Mouse (Mus musculus) cerebellum, adult 8-10 months (tissue): ENCODE results near the gene Med6.

ENCODE experiments used
- DNase-seq: peaks from one replicate; pipeline ENCODE4 v3.0.0; 2022

Med6 gene

DNA sequence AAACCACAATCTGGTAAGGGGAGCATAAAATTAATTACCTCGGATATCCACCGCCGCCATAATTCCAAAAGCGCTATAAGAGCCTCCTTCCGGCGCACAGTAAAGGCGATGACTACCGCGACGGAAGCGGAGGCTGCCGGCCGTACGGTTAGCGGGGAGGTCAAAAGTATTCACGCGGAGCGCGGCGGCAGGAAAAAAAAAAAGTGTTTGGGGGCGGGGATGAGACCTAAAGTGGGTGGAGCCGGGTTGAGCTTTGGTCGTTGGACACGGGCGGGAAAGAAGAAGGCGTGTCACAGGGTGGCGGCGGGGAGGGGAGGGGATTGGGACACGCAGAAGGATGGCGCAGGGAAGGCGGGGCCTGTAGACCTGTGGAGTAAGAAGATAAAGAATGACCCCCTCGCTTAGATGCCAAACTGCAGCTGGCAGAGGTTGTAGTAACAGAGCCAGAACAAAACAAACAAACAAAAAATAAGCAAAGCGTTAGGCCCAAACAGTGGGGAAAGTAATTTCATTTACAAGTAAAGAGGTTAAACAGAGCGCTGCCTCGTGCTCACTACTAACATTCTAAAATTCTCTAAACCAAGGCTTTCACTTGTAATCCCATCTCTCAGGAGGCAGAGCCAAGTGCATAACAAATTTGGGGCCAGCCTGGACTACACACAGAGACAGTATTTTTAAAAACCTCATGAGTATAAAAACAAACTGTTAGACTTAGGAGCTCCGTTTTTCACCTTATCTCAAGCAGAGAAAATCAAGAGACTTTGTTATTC, at the start of gene Med6:
Med6 (minus strand) TSS at position 107 of the 770 bp plus-strand sequence.
- peak; percentile 91 for DNase-seq

DNA sequence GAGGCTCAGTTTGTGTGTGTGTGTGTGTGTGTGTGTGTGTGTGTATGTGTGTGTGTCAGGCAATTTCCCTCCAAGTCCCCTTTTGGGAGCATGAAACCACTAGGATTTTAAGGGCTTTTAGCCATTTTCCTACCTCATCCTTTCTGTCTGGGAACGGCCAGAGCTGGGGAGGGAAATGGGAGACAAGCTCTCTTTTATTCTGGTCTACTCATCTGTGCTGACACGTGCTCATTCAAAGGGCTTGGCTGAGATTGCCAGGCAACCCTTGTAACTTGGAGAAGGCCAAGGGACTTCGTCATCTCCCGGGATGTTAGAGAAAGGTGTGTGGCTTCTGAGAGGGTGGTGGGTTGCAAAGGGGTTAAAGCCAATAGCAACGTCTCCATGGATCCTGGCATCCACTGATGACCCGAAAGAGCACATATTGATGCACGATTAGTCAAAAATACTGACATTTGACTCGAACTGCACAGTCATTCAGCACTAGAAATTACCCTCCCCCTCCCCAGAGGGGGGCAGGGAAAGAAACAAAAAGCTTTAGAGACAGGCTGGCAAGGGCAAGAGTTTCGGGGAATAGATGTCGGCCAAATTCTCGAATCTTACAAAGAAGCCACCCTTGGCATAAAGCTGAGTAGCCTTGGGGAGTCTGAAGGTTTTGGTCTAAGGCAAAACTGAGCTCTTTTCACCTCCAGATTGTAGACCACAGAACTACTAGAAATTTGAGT, 47.7 kb upstream of the Med6 start:
- no peak for DNase-seq

DNA sequence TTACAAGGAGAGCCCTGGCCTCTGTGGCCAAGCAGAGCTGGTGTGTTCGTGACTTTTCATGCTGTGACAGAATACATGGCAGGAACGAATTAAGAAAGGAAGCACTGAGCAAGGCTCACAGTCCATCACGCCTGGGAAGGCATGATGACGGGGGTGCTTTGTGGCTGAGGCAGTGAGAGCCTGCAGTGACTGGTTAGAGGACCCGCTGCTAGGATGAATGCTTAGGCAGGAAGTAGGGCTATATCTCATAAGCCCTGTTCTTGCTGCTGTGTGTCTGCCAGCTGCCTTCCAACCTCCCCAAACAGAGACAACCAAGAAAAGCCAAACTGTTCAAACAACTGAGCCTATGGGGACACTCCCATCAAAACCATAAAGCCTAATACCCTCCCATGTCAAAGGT, 45.8 kb upstream of the Med6 start:
- no peak for DNase-seq

DNA sequence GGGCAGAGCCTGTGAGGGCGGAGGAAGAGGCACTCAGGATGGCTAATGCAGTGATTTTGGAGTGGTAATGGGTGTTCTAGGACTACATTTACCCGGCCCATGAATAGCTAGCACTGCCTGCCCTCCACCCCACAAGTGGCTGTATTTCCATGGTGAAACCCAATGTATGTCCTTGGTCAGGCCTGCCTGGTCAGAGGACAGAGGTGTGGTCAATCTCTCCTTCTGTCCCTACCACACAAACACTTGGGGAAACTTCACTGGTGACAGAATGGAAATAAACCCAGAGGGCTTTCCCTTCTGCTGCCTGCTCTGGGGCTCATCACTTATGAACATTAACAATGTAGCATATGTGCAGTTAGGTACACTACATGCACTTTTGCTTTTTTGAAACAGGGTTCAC, 38.4 kb upstream of the Med6 start:
- no peak for DNase-seq

DNA sequence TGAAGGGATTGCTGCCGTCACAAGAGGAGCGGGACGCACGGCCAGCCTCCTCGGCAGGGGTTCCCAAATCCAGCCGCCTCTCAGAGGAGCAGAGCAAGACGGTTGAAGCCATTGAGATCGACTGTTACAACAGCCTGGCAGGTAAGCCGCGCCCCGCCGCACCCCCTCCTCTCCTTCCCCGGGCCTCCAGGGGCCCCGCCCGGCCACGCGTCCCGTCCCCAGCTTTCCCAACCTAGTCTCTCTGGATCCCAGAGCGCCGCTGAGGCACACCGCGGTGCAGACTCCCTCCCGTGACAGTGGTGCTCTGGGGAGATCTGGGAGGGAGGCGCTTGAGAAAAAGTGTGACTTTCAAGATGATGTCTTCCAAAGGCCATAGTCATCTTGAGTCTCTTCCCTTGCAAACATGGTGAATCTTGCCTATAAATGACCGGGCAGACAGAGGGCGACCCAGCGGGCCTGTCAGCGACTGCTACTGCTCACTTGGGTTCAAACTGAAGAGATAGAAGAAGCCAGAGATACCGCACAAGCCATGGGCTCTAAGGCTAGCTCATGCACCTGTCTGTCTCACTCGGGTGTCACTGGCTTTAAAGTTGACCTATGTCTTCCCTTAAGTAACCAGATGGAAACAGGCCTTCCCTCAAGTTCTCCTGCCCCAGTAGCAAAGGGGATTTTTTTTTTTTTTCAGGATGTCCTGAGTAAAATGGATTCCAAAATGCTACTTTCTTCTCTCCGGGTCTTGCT, 37.0 kb upstream of the Med6 start:
- no peak for DNase-seq

DNA sequence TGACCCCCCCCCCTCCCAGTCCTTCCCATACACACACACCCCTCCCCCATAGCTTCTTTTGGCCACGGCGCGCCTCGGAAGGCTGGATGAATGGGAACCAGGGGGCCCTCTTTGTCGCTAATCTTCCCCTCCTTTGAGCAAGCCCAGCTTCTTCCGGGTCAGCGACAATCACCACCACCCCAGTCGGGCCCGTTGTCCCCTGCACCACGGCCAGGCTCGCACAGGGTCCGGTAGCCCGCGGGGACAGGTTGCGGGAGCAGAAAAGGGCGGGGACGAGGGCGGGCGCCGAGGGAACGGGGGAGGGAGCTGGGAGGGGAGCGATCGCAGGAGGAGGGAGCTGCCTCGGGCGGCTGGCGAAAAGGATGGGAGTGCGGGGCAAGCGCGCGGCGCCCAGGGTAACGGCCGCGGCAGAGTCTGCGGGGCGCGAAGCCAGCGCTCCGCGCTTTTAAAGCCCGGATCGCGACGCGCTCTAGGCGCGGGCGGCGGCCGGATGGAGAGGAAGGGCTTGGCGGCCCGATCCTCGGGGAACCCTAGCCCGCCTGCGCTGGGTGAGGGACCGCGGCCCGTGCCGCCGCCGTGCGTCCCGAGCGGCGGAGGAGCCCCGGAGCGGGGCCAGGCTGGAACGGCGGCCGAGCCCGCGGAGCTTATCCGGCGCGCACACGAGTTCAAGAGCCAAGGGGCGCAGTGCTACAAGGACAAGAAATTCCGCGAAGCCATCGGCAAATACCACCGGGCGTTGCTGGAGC, 36.3 kb upstream of the Med6 start, which contains the start of gene Ttc9:
Ttc9 (plus strand) TSS at position 335 of the 746 bp plus-strand sequence.
- peak; percentile 72 for DNase-seq

DNA sequence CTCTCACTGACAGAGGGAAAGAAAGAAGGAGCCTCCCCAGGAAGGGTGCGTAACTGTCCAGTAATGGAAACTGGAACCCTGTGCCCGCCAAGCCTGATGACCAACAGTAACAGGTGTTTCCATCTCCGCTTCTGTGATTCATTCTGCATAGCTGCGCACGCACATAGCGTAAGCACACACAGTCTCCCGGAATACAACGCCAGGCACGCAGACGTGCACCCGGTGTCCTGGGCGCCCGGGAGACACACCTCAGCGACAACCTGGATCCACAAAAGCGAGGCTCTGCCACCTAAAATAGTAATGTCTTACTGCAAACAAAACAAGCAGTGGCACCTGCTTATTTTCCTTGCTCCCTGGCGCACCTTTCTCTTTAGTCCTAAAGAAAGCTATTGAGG, 35.7 kb upstream of the Med6 start:
- DNase-seq, result peak; percentile 76

DNA sequence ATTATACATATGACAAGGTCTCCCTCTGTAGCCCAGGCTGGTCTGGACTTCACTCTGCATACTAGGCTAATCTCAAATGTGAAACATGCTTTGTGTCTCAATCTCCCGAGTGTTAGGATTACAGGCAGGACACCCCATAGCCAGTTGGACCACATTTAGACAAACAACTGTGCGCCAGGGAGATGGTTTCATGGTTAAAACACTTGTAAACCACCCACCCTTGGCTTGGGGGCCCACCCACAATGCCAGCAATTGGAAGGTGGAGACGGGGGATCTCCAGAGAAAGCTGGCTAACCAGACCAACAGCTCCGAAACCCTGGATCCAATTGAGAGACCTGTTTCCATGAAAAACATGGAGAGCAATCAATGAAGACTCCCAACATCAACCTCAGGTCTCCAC, 33.3 kb upstream of the Med6 start:
- no peak for DNase-seq

DNA sequence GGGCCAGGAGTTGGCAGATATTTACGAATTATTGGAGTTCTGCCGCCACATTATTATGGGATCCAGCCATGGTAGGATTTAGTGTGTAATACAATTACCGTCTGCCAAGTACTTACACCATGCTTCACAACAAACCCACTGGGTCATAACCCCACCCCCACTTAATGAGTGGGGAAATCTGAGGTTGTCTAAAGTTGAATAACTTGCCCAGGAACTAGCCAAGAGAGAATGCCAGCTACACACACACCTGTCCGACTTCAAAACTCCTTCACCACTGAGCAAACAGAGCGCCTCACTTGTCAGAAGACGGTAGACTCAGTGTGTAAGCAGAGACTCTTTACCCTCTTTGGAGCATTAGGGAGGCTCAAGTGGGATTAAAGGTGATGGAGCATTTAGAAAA, 32.6 kb upstream of the Med6 start:
- DNase-seq, result no peak

DNA sequence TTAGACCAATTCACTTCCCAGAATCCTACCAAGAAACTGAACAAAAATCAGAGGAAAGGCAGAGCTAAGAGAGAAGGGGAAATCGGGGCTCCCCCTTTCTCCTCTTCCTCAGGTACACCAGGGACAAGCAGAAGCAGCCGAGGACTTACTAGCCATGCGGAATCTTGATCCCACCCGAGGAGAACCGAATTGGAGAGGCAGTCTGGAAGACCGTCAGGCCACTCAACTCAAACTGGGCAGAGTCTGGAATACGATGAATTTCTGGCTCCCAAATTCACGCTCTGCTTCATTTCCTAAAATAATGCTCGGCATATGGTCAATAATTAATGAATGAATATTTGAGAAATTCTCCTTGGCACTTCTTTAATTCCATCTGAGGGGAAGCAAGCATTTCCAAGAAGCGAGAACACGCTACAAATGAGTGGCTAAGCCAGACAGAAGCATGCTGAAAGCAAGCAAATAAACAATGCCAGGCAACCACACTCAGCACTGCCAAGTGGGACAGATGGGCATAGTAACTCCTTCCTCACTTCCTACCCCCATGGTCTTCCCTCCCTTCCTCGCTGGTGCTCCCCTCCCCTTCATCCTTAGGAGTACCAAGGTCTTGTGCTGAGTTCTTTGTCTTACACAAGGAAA, 31.5 kb upstream of the Med6 start:
- peak; percentile 58 for DNase-seq

DNA sequence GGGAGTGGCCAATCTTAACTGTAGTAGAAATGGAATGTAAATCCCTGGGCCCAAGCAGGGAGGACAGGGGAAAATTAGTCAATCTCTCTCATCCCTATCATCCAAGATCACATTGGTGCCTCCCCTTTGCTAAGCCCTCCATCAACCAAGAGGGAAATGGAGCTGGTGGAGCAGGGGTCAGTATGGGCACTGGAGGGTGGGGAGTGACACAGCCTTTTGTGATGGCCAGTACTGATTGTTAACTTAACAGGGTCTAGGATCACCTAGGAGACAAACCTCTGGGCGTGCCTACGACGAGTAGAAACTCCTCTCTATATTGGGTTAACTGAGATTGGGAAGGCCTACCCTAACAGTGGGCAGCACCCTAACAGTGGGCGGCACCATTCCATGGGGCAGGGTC, 28.6 kb upstream of the Med6 start:
- no peak for DNase-seq

DNA sequence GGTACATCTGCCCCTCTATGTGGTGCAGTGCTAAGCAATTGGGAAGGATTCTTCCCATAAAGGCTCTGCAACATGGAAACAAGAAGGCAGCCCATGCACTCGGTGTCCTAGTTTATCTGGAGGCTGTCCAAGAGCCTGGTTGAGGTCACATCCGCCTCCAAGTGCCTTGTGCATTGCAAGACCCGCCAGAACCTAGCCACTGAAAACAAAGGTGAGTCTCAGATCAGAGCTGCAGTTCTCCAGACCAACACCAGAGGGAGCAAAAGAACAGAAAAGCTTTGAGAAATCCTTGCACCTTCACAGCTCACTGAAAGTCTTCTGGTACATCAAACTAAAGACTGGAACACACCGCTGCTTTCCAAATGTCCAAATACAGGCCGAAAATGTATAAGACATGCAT, 24.5 kb upstream of the Med6 start:
- DNase-seq, result peak; percentile 88

DNA sequence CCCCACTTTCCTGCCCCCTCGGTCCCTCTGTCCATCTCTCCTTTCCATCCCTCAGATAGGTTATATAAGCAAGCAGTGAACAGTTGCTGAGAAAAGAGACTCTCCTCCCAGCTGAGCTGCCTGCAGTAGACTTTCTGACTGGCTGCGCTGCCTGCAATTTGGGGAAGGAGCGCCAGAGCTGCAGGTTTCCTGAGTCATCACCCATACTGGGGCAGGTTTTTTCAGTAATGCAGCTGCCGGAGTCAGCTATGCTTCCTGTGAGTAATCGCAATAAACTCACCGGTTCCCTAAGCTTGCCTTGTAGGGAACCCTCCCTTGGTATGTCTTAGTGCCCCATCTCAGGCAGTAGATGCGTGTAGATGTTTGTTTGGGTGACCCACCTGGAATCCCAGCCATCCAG, 22.2 kb upstream of the Med6 start:
- DNase-seq, result no peak

DNA sequence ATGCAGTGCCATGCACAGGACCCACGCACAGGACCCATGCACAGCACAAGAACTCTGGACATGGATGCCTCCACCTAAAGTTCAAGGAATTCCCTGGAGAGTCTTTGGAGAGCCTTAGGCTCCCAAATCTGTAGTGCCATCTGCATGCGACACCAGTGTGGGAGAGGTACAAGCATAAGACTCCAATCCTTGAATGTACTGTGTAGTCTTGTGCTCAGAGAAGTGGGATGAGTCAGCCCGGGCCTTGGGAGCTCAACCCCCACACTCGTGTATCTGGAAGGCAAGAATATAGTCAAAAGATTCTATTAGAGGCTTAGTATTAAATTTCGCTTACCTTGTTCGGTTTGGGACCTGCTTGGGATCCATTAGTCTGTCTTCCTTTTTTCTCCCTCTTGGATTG, 21.0 kb upstream of the Med6 start:
- DNase-seq, result no peak

DNA sequence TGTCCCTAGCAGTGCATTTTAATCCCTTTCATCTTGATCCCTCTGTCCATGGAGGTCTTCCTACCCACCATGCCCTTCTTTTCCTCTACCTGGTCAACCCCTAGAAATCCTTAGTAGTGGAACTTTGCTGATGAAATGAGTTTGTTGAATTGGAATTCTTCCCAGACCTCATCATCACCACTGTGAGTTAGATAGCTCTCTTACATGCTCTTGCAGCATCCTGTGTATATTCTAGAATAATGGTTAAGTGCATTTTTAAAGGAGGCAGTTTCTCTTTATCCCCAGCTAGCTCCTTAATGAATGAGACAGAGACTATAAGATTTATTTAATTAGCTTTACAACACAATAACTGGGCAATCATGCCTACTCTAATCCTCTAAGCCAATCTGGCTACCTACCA, 14.6 kb upstream of the Med6 start:
- no peak for DNase-seq

DNA sequence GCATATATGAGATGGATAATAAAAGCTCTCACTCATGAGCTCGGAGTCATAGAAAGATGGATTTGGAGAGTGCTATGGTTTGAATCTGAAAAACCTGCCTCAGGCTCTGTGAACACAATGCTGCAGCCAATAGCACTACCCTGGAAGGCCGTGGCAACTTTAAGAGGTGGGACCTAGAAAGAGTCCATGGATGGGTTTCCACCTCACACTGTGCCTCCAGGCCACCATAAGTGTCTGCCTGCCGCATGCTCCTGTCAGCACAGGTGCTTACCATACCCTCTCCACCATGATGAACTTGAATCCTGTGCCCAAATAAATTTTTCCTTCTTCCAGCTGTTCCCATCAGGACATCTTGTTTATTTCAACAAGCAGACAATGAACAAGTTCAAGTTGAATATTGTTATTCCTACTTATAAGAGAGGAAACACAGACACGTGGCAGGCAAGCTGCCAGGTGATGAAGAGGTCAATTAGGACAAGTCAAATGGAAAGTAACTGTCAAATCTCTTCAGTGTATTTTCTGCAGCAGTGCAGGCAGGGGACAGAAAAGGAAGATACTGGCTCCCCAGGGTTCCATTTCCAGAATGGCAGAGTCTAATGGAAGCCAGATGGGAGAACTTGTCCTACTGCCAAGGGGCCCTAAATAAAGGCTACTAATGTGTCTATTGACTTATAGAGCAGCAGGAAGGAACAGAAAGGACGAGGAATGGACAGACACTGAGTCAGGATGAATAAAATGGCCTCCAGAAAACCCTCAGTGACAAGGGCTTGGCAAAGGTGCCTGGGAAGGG, 10.4 kb upstream of the Med6 start:
- DNase-seq, result no peak

DNA sequence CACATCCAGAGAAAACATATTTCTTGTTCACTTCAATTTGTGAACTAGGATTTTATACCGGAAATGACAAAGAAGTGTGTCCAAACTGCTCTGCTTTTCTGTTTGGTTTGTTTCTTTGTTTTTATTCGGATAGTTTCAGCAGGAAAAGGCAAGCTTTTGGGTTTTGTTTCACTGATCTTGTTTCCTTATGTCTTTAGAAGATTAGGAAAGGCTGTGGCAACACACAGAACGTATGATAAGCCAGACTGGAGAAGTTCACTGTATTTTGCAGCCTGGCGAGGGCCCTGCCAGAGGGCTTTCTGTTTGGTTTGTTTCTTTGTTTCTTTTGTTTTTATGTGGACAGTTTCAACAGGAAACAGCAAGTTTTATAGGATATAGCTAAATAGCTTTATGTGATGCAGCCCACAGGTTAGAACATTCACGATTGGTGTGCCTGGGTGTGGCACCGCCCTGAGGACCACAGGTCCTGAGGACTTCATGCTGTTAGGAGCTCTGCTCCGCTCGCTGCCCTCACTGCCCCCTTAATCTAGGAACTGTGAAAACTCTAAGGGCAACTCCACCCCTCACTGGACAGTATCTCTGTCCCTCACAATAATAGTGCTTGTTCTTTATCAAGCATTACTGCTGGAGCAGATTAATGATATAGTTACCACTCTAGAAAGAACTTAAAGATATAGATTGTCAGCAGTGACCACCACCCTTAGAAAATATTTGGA, 1.9 kb upstream of the Med6 start:
- no peak for DNase-seq

DNA sequence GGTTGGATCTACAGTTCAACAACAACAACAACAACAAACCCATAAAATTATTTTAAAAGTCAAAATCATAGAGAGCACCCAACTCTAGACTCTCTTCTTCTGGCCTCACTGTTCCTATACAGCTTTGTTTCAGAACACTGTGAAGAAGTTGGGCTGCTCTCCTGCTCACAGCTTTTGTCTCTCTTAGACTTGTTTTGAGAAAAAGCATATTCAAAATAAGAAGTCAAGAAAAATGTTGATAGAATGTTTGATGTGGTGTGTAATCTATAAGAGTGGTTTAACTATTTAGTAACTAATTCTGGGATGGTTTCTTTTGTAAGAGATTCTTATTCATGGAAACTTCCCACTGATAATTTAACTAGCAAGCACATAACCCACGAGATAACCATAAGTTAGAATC, 26.4 kb downstream of the Med6 start, which contains the start of gene Adam21:
Adam21 (minus strand) TSS at position 101 of the 400 bp plus-strand sequence.
- no peak for DNase-seq

DNA sequence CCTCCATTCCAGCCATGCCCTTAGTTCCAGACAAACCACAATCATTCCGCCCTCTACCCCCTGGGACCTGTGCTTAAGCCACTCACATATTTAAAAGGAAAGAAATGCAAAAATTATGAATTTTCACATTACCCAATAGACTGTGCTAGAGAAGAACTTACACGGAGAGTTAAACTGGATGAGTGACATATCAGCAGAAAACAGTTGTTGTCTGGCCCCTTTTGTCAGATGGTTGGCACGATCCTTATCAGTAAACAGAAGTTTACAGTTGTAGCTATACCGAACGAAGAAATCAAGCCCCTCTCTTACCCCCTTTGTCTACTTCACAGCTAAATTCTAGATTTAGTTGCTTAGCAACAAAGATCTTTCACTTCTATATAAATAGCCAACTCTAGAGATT, 26.9 kb downstream of the Med6 start:
- DNase-seq, result no peak

DNA sequence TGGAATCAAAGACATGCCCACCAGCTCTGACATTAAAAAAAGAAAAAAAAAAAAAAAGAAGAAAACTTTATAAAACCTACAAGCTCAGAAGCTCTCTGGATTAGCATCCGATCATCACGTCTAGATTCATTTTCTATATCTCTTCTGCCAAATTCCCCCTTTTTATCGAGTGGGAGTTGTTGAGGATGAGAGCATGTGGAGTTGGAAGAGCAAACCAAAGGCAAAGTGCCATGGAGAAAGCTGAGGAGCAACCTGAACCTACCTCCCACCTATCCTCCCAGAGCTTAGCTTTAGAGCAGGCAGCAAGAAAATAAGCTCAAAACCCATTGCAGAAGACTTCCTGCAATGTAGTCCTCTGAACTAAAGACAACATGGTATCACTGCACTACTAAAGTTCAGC, 30.6 kb downstream of the Med6 start:
- no peak for DNase-seq

DNA sequence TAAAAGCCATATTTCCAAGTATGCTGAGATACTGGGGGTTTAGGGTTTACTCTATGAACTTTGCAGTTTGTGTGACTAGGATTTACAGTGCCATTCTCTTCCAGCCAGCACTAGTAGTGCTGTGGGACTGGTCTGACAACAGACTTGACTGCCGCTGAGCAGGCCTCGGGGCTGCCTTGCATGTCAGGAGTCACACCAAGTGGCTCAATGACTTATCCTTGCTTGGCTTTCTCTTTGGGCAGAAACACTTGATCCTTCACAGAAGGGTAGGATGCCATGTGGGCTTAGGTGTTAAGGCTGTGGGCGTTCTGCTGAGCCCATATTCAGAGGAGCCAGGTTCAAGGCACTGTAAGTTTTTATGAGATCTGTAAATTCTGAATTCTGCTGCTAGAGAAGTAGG, 45.5 kb downstream of the Med6 start:
- DNase-seq, result no peak
